Mouse (Mus musculus) adrenal gland, postnatal 4 days (tissue): ENCODE results near the gene Gm26965. TPM values are rescaled to one million over a fixed set of nuclear protein-coding genes. Genes with fewer than 3 reads are reported as not detected.

Experiments used
- total RNA-seq, 2 experiments: library from RNA; stranded (reverse); gene quantifications; 2 replicates each; pipeline ENCODE4 v1.2.3; 2021

The Gm26965 gene
- total RNA-seq, 2 experiments from 2014 or later, result not detected

Other genes with a start within 250 kb of the Gm26965 start
- gene Zfp458, start 247.7 kb downstream of the Gm26965 start, total RNA-seq, result 1 to 10 TPM; 6.2 to 6.9 TPM
- 1 to 10 TPM; 3.2 to 3.9 TPM for gene Zfp457, start 219.7 kb downstream of the Gm26965 start, total RNA-seq
- gene Zfp595, start 193.6 kb downstream of the Gm26965 start, total RNA-seq, result 1 to 10 TPM; 5.0 to 5.1 TPM
- 1 to 10 TPM; 1.3 to 2.4 TPM for gene Gm28044, start 165.6 kb downstream of the Gm26965 start, total RNA-seq
- 1 to 10 TPM; 3.0 to 3.2 TPM for gene Zfp953, start 165.5 kb downstream of the Gm26965 start, total RNA-seq
- gene Gm28041, start 150.4 kb downstream of the Gm26965 start, total RNA-seq, result 1 to 10 TPM; 1.1 to 1.2 TPM
- gene Zfp456, start 150.3 kb downstream of the Gm26965 start, total RNA-seq, result 1 to 10 TPM; 1.8 to 2.5 TPM
- 1 to 10 TPM; 4.7 to 6.0 TPM for gene Zfp429, start 126.3 kb downstream of the Gm26965 start, total RNA-seq
- 1 to 10 TPM in 1 of 2 experiments, under 1 TPM in 1; 0.85 to 1.5 TPM for gene Zfp459, start 104.7 kb downstream of the Gm26965 start, total RNA-seq
- 10 to 100 TPM; 14.9 to 15.5 TPM for gene Zfp874a, start 74.5 kb downstream of the Gm26965 start, total RNA-seq
- 10 to 100 TPM; 14.2 to 16.1 TPM for gene Zfp874b, start 41.9 kb downstream of the Gm26965 start, total RNA-seq
- 1 to 10 TPM; 8.4 to 8.5 TPM for gene Zfp58, start 25.6 kb downstream of the Gm26965 start, total RNA-seq
- 10 to 100 TPM; 18.7 to 23.0 TPM for gene Zfp87, start within 50 bp of the Gm26965 start, total RNA-seq
- 10 to 100 TPM; 10.4 to 11.8 TPM for gene Zfp748, start 27.7 kb upstream of the Gm26965 start, total RNA-seq
- gene Zfp729b, start 83.6 kb upstream of the Gm26965 start, total RNA-seq, result 1 to 10 TPM; 9.0 to 9.1 TPM
- gene Gm49345, start 111.6 kb upstream of the Gm26965 start, total RNA-seq, result 1 to 10 TPM in 1 of 2 experiments, under 1 TPM in 1; 0.51 to 1.0 TPM
- gene Zfp729a, start 111.6 kb upstream of the Gm26965 start, total RNA-seq, result 1 to 10 TPM; 7.6 to 8.2 TPM
- gene Zfp738, start 160.9 kb upstream of the Gm26965 start, total RNA-seq, result 10 to 100 TPM; 15.9 to 17.5 TPM
- 10 to 100 TPM; 12.8 to 12.9 TPM for gene Zfp65, start 203.0 kb upstream of the Gm26965 start, total RNA-seq
- gene Zfp85, start 229.1 kb upstream of the Gm26965 start, total RNA-seq, result 1 to 10 TPM; 8.3 TPM